Mouse (Mus musculus) lung, adult 18-20 months (tissue): ENCODE measurements around the gene 4930442H23Rik.
"Not testable (repeated sequence)": the region's sequence is repeated elsewhere in the genome, so short reads cannot be mapped to it uniquely, and the experiment has no call there.

Experiments
- DNase-seq, 2 experiments: peaks; one replicate each; pipeline ENCODE4 v3.0.0; 2022; ENCODE audit warnings: mixed read lengths in 2 of 2

The 4930442H23Rik gene

GRCm38 (mm10) chr10:81197305-81197704, 13.7 kb upstream of the 4930442H23Rik start:
- DNase-seq: no peak

GRCm38 (mm10) chr10:81196470-81197065, 12.9 kb upstream of the 4930442H23Rik start:
- DNase-seq: no peak

GRCm38 (mm10) chr10:81195300-81195699, 11.7 kb upstream of the 4930442H23Rik start:
- no peak for DNase-seq

- peak; percentile 66 to 68 for DNase-seq
These were observed 10.5 kb upstream of the 4930442H23Rik start for GRCm38 (mm10) chr10:81193991-81194774.

- DNase-seq: peak; percentile 21 to 38
These were observed 9.4 kb upstream of the 4930442H23Rik start for GRCm38 (mm10) chr10:81192968-81193501.

- DNase-seq: peak; percentile 82 to 84
These were observed 8.8 kb upstream of the 4930442H23Rik start for GRCm38 (mm10) chr10:81192270-81192967.

- peak; percentile 18 to 20 for DNase-seq
These were observed 7.8 kb upstream of the 4930442H23Rik start for GRCm38 (mm10) chr10:81191342-81191982.

- DNase-seq: no peak
These were observed 7.3 kb upstream of the 4930442H23Rik start for GRCm38 (mm10) chr10:81190912-81191321.

- DNase-seq: peak; percentile 19 to 21
These were observed 6.7 kb upstream of the 4930442H23Rik start for GRCm38 (mm10) chr10:81190236-81190911.

- DNase-seq: no peak
These were observed 6.2 kb upstream of the 4930442H23Rik start for GRCm38 (mm10) chr10:81189821-81190220.

GRCm38 (mm10) chr10:81187161-81187560, 3.5 kb upstream of the 4930442H23Rik start:
- no peak for DNase-seq

- DNase-seq: peak in 1 of 2 experiments; percentile 75
These were observed 1.1 kb upstream of the 4930442H23Rik start for GRCm38 (mm10) chr10:81184765-81185164.

- peak; percentile 97 to 98 for DNase-seq
These were observed 1.0 kb downstream of the 4930442H23Rik start, which contains the start of gene Dapk3 for GRCm38 (mm10) chr10:81182336-81183333. TSS of gene Dapk3 (plus strand) at chr10:81183005.

GRCm38 (mm10) chr10:81181860-81182259, 1.8 kb downstream of the 4930442H23Rik start:
- not testable (repeated sequence) for DNase-seq

GRCm38 (mm10) chr10:81180946-81181345, 2.7 kb downstream of the 4930442H23Rik start:
- no peak for DNase-seq

GRCm38 (mm10) chr10:81179451-81180342, 4.0 kb downstream of the 4930442H23Rik start:
- DNase-seq: no peak

GRCm38 (mm10) chr10:81178927-81179326, 4.7 kb downstream of the 4930442H23Rik start:
- DNase-seq: no peak

- DNase-seq: no peak
These were observed 5.5 kb downstream of the 4930442H23Rik start for GRCm38 (mm10) chr10:81177958-81178712.

- no peak for DNase-seq
These were observed 6.1 kb downstream of the 4930442H23Rik start for GRCm38 (mm10) chr10:81177491-81177925.
